Mouse (Mus musculus) liver, embryonic 14.5 days (tissue): ENCODE results near the gene Zfp239.

Source experiments
- CTCF ChIP-seq: IDR thresholded peaks from 2 replicates; pipeline ENCODE4 v1.5.1; 2016; ENCODE audit warnings: antibody characterized with exemption, low read depth, control low read depth
- EP300 ChIP-seq: IDR thresholded peaks from 2 replicates; pipeline ENCODE4 v1.6.1; 2016; ENCODE audit warnings: antibody characterized with exemption, low read depth

DNA sequence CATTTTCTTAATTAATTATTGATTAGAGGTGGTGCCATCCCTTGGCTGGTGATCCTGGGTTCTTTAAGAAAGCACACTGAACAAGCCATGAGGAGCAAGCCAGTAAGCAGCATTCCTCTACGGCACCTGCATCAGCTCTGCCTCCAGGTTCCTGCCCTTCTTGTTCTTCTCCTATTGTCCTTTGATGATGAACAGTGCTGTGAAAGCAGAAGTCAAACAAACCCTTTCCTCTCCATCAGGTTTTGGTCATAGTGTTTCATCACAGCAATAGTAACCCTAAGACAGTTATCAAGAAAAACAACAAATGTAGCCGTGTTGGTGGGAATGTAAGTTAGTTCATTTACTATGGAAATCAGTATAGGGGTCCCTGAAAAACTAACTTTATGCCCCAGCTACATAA, 31.5 kb downstream of the Zfp239 start:
- TF ChIP-seq CTCF, result no peak
- no peak for TF ChIP-seq EP300
